Mouse (Mus musculus) erythroid progenitor cell, adult 5-6 weeks (primary cell): ENCODE results near the gene Fbxl17. TPM values are rescaled to one million over a fixed set of nuclear protein-coding genes. Genes with fewer than 3 reads are reported as not detected.

ENCODE experiments used
- ATAC-seq: replicated peaks from 2 replicates; pipeline ENCODE4 v1.8.0; 2016; ENCODE audit warnings: moderate number of reproducible peaks, mild to moderate bottlenecking, moderate TSS enrichment, inconsistent platforms; ENCODE audit not compliant: poor library complexity, low FRiP score, severe bottlenecking
- total RNA-seq, 2 experiments: library from RNA; stranded (forward) in 1 of 2; stranded (reverse) in 1 of 2; fragments of 150-400 nt in 1 of 2; fragments of 186-747, 209-891 nt in 1 of 2; gene quantifications; 2 replicates each; pipeline versions ENCODE4 v1.2.3 to v1.2.4; 2015 to 2017; ENCODE audit warnings: low replicate concordance in 2 of 2

Gene Fbxl17
- total RNA-seq, 2 experiments from 2014 or later, result 2.9 to 12.6 TPM

- ATAC-seq, result no peak
Measured at GRCm38 (mm10) chr17:63350876-63351509, 148.8 kb downstream of the Fbxl17 start.

DNA sequence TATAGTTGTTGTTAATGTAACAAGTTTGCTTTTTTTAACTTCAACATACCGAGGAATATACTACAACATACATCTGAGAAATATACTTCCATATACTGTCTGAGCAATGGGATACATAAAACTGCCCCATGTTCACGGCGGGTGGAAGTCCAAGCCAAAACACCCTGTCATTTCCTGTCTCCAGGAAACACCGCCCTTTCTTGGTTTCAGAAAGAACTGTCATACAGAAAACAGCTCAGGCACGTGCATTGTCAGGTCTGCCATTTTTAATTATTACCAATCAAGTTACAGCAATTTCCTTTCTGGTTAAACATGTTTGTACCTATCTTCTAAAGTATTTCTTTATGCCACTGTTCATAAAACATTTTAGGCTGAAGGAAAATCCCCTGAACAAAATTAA is 155.7 kb downstream of the Fbxl17 start:
- no peak for ATAC-seq

- no peak for ATAC-seq
Measured at GRCm38 (mm10) chr17:63343076-63343475, 156.7 kb downstream of the Fbxl17 start.

- ATAC-seq, result no peak
Measured at GRCm38 (mm10) chr17:63342440-63342839, 157.4 kb downstream of the Fbxl17 start.

GRCm38 (mm10) chr17:63341203-63341602 is 158.6 kb downstream of the Fbxl17 start:
- no peak for ATAC-seq

GRCm38 (mm10) chr17:63328888-63329287 is 170.9 kb downstream of the Fbxl17 start:
- ATAC-seq, result no peak

DNA sequence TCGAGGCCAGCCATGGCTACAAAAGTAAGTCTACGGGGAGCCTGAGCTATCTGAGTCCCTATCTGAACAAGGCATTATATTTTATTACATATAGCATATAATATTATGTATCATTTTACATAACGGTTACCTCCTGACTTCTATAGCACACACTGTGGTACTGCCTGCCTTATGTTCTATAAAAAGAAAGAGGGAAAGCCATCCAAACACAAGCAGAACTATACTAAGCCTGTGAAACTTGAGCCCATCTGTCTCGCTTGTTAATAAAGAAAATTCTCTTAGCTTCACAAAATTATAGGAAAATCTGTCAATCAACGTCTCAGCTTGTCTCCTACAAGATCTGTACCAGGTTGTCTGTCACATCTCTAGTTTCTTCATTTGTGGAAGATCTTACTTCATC is 173.6 kb downstream of the Fbxl17 start:
- no peak for ATAC-seq

DNA sequence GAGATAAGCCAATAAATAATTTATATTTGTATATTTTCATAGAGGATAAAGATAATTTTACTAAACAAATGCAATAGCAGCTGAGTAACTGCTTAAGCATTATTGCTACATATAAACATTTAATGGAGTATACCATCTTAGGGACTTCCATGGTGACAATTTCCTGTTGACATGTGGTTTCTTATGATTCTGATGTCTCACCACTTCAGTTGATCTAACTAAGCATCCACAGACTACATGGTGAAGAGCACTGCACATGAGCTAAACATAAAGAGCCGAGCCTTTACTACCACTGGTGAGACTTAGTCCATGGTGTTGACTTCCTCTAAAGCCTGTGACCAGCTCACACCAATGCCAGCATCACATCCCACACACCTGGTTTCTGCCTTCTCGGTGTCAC is 175.1 kb downstream of the Fbxl17 start:
- no peak for ATAC-seq

DNA sequence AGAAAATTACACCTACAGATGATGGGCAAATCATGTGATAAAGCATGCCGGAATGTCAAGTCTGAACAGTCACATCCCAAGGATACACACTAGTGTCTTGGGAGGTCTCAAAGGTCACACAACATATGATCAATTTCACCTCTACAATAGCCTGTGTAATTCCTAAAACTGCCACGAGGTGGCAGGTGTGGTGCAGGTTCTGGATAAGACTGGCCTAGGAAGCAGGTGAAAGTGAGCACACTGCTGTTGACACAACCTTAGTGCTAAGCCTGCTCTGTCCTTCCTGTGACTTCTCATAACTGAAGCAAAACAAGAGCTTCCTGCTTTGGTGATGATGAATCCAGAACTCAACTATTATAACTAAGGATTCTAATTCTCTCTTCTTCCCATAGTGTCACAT is 175.8 kb downstream of the Fbxl17 start:
- ATAC-seq, result peak; percentile 89

GRCm38 (mm10) chr17:63322846-63323245 is 177.0 kb downstream of the Fbxl17 start:
- ATAC-seq, result no peak

DNA sequence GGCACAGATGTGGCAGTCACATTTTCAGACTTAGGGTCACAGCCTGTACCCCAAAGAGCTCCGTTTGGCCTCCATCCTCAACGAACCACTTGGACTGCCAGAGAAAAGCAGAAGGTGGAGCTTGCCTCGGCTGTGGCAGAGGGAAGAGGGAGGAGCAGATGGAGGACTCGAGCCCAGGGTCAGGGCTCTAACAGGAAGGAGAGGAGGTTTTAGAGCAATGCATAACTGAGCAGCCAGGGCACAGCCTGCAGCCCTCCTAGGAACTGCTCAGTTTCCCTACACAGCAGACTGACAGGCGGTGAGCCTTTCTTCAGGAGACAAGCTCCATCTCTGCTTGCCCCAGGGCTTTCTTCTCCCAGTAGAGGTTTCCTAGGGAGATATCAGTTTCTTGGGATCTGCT is 178.5 kb downstream of the Fbxl17 start:
- peak; percentile 59 for ATAC-seq

GRCm38 (mm10) chr17:63317518-63317917 is 182.3 kb downstream of the Fbxl17 start:
- ATAC-seq, result no peak

DNA sequence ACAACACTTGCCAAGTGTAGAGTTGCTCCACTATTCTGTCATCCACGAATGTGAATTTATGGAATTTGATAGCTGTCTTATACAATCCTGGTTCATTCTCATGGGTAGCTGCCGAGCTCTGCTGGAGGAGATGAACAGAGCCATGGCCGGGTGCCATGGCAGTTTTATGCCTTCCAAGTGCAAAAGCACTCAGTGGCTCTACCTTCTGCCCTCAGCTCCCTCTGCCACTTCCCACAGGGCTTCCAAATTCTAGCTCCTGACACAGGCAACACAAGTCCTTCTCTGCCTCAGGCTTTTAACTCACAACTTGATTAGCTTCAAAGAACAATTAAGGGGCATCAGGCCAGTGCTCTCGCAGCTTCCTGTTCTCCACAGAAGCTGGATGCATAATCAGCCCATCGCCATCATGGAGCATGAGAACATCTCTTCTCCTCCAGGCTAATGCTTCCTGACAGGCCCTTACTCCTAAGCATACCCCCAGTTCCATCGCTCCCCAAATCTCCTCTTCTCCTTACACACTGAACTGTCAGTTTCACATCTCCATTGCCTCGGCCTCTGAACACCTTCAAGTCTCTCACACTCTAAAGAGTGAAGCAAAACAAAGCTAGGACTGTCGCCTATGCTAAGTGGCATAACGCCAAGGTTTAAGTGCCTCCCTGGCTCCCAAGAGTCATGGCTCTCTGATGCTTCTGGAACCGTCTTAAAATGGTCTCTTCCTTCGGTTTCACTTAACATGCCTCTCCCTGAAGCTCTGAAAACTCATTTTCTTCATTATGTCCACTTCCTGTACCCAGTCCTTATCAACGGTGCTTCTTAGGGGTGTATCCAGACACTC is 184.0 kb downstream of the Fbxl17 start:
- ATAC-seq, result no peak

- ATAC-seq, result peak; percentile 67
Measured at GRCm38 (mm10) chr17:63312804-63313203, 187.0 kb downstream of the Fbxl17 start.

- peak; percentile 93 for ATAC-seq
Measured at GRCm38 (mm10) chr17:63312330-63312729, 187.5 kb downstream of the Fbxl17 start.

DNA sequence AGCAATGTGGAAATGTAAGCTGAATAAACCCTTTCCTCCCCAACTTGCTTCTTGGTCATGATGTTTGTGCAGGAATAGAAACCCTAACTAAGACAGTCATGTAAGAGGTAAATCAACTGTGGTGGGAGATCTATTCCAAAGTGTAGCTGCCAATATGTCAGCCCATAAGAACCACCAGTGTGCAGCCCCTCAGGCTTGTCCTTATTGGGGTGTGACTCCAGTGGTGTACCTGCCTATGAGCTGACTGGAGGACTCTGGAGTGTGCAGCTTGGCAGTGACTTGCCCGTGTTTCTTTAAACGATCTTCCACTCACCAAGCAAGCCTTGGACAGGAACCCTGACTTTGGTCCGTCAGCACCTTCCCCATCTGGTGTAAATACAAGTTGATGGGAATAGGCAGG is 188.2 kb downstream of the Fbxl17 start:
- peak; percentile 46 for ATAC-seq

- no peak for ATAC-seq
Measured at GRCm38 (mm10) chr17:63310021-63310420, 189.8 kb downstream of the Fbxl17 start.

DNA sequence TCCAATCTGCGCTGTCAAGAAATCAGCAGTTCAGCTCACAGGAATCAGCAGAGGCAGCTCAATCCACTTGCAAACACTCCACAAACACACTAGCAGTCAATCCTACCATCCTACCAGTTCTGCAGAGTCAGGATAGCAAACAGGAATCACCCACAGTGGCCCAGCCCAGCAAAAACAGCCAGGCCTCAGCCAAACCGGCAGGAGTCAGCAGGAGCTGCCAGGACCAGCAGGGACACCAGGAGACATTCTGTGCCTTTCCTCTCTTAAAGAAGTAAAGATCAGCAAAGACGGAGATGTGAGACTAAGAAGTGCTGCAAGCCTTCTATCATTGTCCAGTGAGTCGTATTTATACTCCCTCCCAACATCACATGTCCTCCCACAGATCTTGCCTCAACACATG is 196.0 kb downstream of the Fbxl17 start:
- ATAC-seq, result no peak

DNA sequence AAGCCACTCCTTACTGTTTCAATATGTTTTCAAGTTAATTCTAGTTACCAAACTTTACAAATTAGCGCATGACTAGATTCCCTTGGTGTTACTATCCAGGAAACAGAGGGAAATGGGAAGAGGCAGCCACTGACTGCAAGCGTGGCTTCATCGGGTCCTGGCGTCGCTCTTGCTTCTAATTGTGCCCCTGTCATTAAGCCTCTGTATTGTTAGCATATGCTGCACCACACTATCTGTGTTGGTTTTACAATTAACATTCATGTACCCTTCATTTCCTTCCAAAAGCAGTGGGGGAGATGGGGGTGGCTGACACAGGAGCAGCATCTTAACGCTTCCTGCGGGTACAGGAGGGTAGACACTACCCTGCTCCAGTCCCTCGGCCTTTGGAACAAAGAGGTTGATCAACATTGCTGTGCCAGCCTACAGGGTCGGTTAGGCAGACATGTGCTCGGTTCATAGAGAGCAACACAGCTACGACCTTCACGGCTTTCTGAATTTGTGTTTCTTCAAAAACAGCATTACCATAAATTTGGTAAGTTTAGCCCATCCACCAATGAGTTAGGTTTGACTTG is 197.9 kb downstream of the Fbxl17 start:
- ATAC-seq, result no peak

DNA sequence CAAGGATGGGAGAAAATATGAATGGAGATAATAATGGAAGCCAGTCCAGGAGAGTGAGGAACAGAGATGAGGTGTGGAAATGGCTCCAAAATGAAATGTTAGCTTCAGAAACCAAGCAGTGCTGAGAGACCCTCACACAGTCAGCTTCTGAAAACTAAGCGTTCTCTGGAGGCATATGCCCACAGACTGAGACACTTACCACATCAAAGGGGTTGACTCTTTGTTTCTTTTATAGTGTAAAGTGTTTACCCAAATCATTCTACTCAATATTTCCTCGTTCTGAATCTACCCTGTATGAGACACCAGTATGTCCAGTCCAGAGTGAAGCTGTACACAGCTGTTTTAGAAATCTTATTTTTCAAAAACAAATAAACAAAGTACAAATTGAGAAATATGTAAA is 204.3 kb downstream of the Fbxl17 start:
- no peak for ATAC-seq

- no peak for ATAC-seq
Measured at GRCm38 (mm10) chr17:63294961-63295360, 204.9 kb downstream of the Fbxl17 start.
